Mouse (Mus musculus) liver, embryonic 13.5 days (tissue): ENCODE data around the gene Ppp1cc. TPM values are rescaled to one million over a fixed set of nuclear protein-coding genes. Genes with fewer than 3 reads are reported as not detected.
"Not testable (repeated sequence)": the region's sequence is repeated elsewhere in the genome, so short reads cannot be mapped to it uniquely, and the experiment has no call there.

Experiments used
- ATAC-seq: fragments of 200-750 bp; cut with Nextera tagmentation; 2 replicates; pipeline ENCODE4 v1.8.0; 2017; ENCODE audit warnings: low read depth, mild to moderate bottlenecking, moderate number of reproducible peaks, moderate library complexity
- DNase-seq: peaks from one replicate; pipeline ENCODE4 v3.0.0; 2022
- H3K27ac ChIP-seq: fragments of 300-500 bp; sonication (generic); 2 replicates; pipeline ENCODE4 v1.5.1; 2015; ENCODE audit warnings: moderate library complexity, mild to moderate bottlenecking, inconsistent platforms
- H3K27me3 ChIP-seq: fragments of 300-500 bp; sonication (generic); 2 replicates; pipeline ENCODE4 v1.6.1; 2015; ENCODE audit warnings: mild to moderate bottlenecking, inconsistent platforms
- H3K36me3 ChIP-seq: fragments of 300-500 bp; sonication (generic); 2 replicates; pipeline ENCODE4 v1.6.1; 2015; ENCODE audit warnings: mild to moderate bottlenecking, inconsistent platforms
- H3K4me1 ChIP-seq: fragments of 300-500 bp; sonication (generic); replicated peaks from 2 replicates; pipeline ENCODE4 v1.6.1; 2015; ENCODE audit warnings: inconsistent platforms
- H3K4me2 ChIP-seq: fragments of 300-500 bp; sonication (generic); 2 replicates; pipeline ENCODE4 v1.6.1; 2015; ENCODE audit warnings: inconsistent platforms, mild to moderate bottlenecking, moderate library complexity
- H3K4me3 ChIP-seq: fragments of 300-500 bp; sonication (generic); replicated peaks from 2 replicates; pipeline ENCODE4 v1.5.1; 2015; ENCODE audit warnings: mild to moderate bottlenecking, inconsistent platforms
- H3K9ac ChIP-seq: fragments of 300-500 bp; sonication (generic); 2 replicates; pipeline ENCODE4 v1.6.1; 2015; ENCODE audit warnings: mild to moderate bottlenecking, inconsistent platforms
- H3K9me3 ChIP-seq: fragments of 300-500 bp; sonication (generic); replicated peaks from 2 replicates; pipeline ENCODE4 v1.6.1; 2016; ENCODE audit warnings: inconsistent platforms
- WGBS: fragments of 180-500 bp; shearing (Covaris S2); methylation state at CpG from one replicate; pipeline ENCODE4 v1.1.7; 2015; ENCODE audit not compliant: insufficient replicate concordance; 5-methylcytosine and 5-hydroxymethylcytosine counted together
- polyA plus RNA-seq: library from polyadenylated mRNA; unstranded; fragments of >200 nt; fragmentation: Nextera tagmentation; extraction: Ambion mirVana; gene quantifications from 2 replicates; pipeline ENCODE4 v1.2.1, GENCODE M21; 2015

Ppp1cc gene
- polyA plus RNA-seq, 1 experiment from 2014 or later: 164 TPM

- ATAC-seq: not testable (repeated sequence)
These were observed 18.3 kb upstream of the Ppp1cc start for GRCm38 (mm10) chr5:122139771-122140170.

DNA sequence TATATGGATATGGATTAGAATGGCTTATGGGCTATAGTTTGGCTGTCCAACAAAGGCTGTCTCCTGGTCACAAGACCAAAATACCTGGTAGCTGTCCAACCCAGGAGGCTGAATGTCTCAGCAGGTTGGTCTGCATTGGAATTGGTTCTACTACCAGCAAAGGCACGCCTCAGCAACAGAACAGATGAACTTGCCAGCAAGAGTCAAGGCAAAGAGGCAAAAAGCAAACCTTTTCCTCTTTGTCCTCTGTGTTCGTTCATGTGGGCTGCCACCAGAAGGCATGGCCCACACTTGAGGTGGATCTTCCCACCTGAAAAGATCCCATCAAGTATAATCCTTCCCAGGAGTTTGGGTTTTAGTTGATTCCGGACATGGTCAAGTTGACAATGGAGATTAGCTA lies 17.4 kb upstream of the Ppp1cc start, which contains the start of gene Ccdc63:
Gene Ccdc63, minus strand, starts transcription at position 101 of the 400 bp plus-strand sequence.
- H3K27me3 ChIP-seq: no peaks in the 10 kb centered on the region
- no peak within 1 kb of the TSS for H3K4me2 ChIP-seq
- no peaks in the 10 kb centered on the region for H3K9me3 ChIP-seq
- peaks cover 43% of the 10 kb centered on the region for H3K4me1 ChIP-seq
- ATAC-seq (no peak), DNase-seq (no peak)
- H3K27ac ChIP-seq: no peak within 1 kb of the TSS
- H3K9ac ChIP-seq: no peak within 1 kb of the TSS
- WGBS: 79% methylated on average over 3 of the region's 3 CpGs
- no peak within 1 kb of the TSS for H3K4me3 ChIP-seq
- H3K36me3 ChIP-seq: no peaks in the 10 kb centered on the region

More at GRCm38 (mm10) chr5:122139771-122140170, 18.3 kb upstream of the Ppp1cc start:
- not testable (repeated sequence) for H3K4me2 ChIP-seq, H3K36me3 ChIP-seq, H3K27ac ChIP-seq, H3K4me3 ChIP-seq, H3K27me3 ChIP-seq, H3K9ac ChIP-seq, DNase-seq, H3K9me3 ChIP-seq
- WGBS: 58% methylated on average over 2 of the region's 2 CpGs
- H3K4me1 ChIP-seq: peaks cover 43% of the 10 kb centered on the region

GRCm38 (mm10) chr5:122142230-122142992 lies 15.7 kb upstream of the Ppp1cc start:
- DNase-seq (peak; percentile 46), ATAC-seq (no peak)
- Histone ChIP-seq H3K36me3 (no peaks in the 10 kb centered on the region), H3K4me2 (no peak overlapping the region), H3K27me3 (no peaks in the 10 kb centered on the region), H3K9me3 (no peaks in the 10 kb centered on the region), H3K4me3 (no peak overlapping the region), H3K4me1 (peaks cover 43% of the 10 kb centered on the region), H3K27ac (no peak overlapping the region), H3K9ac (no peak overlapping the region; the same call in 1 of the 2 replicates)
- WGBS: 28% methylated on average over 8 of the region's 8 CpGs

- DNase-seq (no peak), ATAC-seq (no peak)
- Histone ChIP-seq H3K27ac (no peak overlapping the region), H3K9me3 (no peaks in the 10 kb centered on the region), H3K4me1 (peaks cover 41% of the 10 kb centered on the region), H3K9ac (no peak overlapping the region), H3K4me3 (no peak overlapping the region), H3K4me2 (no peak overlapping the region), H3K36me3 (no peaks in the 10 kb centered on the region), H3K27me3 (no peaks in the 10 kb centered on the region)
- WGBS: 76% methylated on average over 15 of the region's 15 CpGs
These were observed 14.5 kb upstream of the Ppp1cc start for GRCm38 (mm10) chr5:122143543-122143942.

- peak overlapping the region; percentile 69 for H3K4me2 ChIP-seq
- H3K27ac ChIP-seq: peak overlapping the region; percentile 69
- H3K36me3 ChIP-seq: no peaks in the 10 kb centered on the region
- H3K4me1 ChIP-seq: peaks cover 41% of the 10 kb centered on the region
- 55% methylated on average over 4 of the region's 4 CpGs for whole genome bisulfite sequencing
- no peak for ATAC-seq
- no peaks in the 10 kb centered on the region for H3K27me3 ChIP-seq
- H3K9ac ChIP-seq: peak overlapping the region; percentile 64; the same call in 1 of the 2 replicates
- no peaks in the 10 kb centered on the region for H3K9me3 ChIP-seq
- peak overlapping the region; percentile 53; the same call in 1 of the 2 replicates for H3K4me3 ChIP-seq
- no peak for DNase-seq
These were observed 13.3 kb upstream of the Ppp1cc start for GRCm38 (mm10) chr5:122144825-122145224.

DNA sequence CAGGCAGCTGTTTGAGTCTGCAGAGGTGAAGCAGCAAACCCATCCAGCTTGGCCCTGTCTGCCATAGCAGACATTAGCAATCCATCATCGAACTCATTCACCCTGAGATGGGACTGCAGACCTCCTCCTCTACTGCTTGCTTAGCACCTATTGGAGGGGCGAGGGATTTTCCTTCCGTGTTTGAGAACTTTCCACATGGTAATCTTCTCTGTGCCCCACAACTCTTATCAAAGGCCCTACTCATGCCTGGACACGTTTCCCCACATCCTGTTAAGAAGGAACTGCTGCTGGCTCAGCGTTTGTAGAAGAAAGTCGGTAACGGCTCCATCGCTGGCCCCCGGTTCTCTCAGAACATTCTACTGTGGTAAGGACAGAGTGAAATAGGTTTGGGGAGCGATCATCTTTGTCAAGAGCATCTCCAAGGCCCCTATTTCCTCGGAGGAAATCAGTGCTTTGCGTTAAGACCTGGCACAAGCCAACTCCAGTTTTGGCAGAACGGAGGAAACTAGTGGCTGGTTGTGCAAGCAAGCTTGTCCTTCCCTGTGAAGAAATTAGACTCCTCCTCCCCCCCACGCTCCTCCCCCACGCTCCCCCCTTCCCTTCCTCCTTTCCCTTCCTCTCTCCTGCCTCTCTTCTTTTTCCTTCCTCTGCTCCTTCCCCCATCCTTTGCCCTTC lies 12.6 kb upstream of the Ppp1cc start:
- peak; percentile 70 for ATAC-seq
- DNase-seq: peak; percentile 61
- Histone ChIP-seq H3K9ac (peak overlapping the region; percentile 64), H3K4me2 (peak overlapping the region; percentile 69), H3K27ac (peak overlapping the region; percentile 69), H3K27me3 (no peaks in the 10 kb centered on the region), H3K9me3 (no peaks in the 10 kb centered on the region), H3K36me3 (no peaks in the 10 kb centered on the region), H3K4me1 (peaks cover 41% of the 10 kb centered on the region), H3K4me3 (peak overlapping the region; percentile 53)
- WGBS: 8% methylated on average over 15 of the region's 15 CpGs

DNA sequence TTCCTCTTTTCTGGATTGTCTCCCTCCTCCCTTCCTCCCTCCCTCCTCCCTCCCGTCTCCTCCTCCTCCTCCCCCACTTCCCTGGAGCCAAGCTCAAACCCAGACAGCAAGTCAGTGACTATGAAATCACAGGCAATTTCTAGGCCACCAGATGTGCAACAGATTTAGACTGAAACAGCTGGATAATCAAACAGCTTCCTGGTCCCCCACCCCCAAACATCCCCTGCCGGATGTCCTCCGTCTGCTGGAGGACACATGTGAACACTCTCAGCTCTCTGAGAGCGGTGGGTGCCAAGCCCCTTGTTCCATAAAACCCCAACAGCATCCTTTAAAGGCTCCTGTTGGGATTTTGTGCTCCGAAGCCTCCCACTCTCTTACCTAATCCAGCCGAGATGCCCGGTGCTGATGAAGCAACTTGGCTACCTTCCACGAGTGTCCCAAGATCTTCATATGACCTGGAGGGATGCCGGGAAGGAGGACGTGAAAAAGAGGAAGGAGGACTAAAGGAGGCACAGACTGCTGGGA lies 12.0 kb upstream of the Ppp1cc start:
- peak overlapping the region; percentile 69 for H3K4me2 ChIP-seq
- ATAC-seq (no peak), DNase-seq (no peak)
- peak overlapping the region; percentile 69 for H3K27ac ChIP-seq
- 26% methylated on average over 10 of the region's 10 CpGs for WGBS
- H3K9ac ChIP-seq: peak overlapping the region; percentile 64; the same call in 1 of the 2 replicates
- H3K4me3 ChIP-seq: peak overlapping the region; percentile 53
- H3K4me1 ChIP-seq: peaks cover 41% of the 10 kb centered on the region
- no peaks in the 10 kb centered on the region for H3K36me3 ChIP-seq
- no peaks in the 10 kb centered on the region for H3K9me3 ChIP-seq
- no peaks in the 10 kb centered on the region for H3K27me3 ChIP-seq

GRCm38 (mm10) chr5:122146609-122147008 lies 11.5 kb upstream of the Ppp1cc start:
- no peak for DNase-seq
- Histone ChIP-seq H3K4me1 (peaks cover 41% of the 10 kb centered on the region), H3K27ac (peak overlapping the region; percentile 69), H3K36me3 (no peaks in the 10 kb centered on the region), H3K27me3 (no peaks in the 10 kb centered on the region), H3K4me2 (peak overlapping the region; percentile 69), H3K9me3 (no peaks in the 10 kb centered on the region), H3K9ac (no peak overlapping the region), H3K4me3 (no peak overlapping the region)
- ATAC-seq: no peak

DNA sequence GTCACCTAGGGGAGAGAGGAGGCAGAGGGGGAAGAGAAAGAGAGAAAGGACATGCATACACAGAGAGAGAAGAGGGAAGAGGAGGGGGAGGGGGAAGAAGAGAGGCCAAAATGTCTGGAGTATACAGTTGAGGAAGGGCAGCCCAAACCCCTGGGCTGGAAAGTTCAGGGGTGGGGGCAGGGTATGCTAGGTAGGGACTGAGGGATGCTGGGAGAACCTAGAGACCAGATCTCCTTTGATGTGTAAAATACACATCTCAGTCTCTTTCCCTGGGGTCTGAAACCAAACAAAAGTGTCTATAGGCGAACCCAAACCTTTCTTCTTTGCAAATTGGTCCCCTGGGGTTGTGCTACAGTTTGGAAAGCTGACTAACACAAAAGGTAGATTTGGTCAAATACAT lies 10.0 kb upstream of the Ppp1cc start:
- Histone ChIP-seq H3K4me3 (no peak overlapping the region), H3K36me3 (no peaks in the 10 kb centered on the region), H3K27ac (no peak overlapping the region), H3K4me1 (peaks cover 34% of the 10 kb centered on the region), H3K9me3 (no peaks in the 10 kb centered on the region), H3K9ac (no peak overlapping the region), H3K27me3 (no peaks in the 10 kb centered on the region), H3K4me2 (no peak overlapping the region)
- 65% methylated on average over 1 of the region's 1 CpGs for WGBS
- DNase-seq (no peak), ATAC-seq (no peak)

GRCm38 (mm10) chr5:122149259-122149658 lies 8.8 kb upstream of the Ppp1cc start:
- no peaks in the 10 kb centered on the region for H3K27me3 ChIP-seq
- WGBS: 47% methylated on average over 4 of the region's 4 CpGs
- peaks cover 31% of the 10 kb centered on the region for H3K4me1 ChIP-seq
- no peak overlapping the region for H3K4me3 ChIP-seq
- no peak overlapping the region for H3K9ac ChIP-seq
- no peak overlapping the region for H3K4me2 ChIP-seq
- ATAC-seq (no peak), DNase-seq (no peak)
- no peaks in the 10 kb centered on the region for H3K9me3 ChIP-seq
- no peaks in the 10 kb centered on the region for H3K36me3 ChIP-seq
- H3K27ac ChIP-seq: no peak overlapping the region

DNA sequence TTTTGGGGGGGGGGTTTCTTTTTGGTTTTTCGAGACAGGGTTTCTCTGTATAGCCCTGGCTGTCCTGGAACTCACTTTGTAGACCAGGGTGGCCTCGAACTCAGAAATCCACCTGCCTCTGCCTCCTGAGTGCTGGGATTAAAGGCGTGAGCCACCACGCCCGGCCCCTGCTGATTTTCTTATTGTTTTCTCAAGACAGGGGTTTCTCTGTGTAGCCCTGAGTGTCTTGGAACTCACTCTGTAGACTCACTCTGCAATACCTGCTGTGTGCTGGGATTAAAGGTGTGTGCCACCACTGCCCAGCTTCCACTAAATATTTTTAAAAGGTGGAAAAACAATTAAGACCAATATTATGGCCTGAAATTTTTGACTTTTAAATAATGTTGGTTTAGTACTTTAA lies 5.6 kb upstream of the Ppp1cc start:
- ATAC-seq: not testable (repeated sequence)
- 71% methylated on average over 5 of the region's 5 CpGs for whole genome bisulfite sequencing

More for the DNA sequence above, 5.6 kb upstream of the Ppp1cc start:
- not testable (repeated sequence) for H3K36me3 ChIP-seq, H3K27ac ChIP-seq, H3K4me2 ChIP-seq, H3K27me3 ChIP-seq, H3K9ac ChIP-seq, H3K4me3 ChIP-seq, DNase-seq, H3K9me3 ChIP-seq
- H3K4me1 ChIP-seq: peaks cover 34% of the 10 kb centered on the region
